Mouse (Mus musculus) adrenal gland, postnatal 4 days (tissue): ENCODE measurements around the gene Enc1. TPM values are rescaled to one million over a fixed set of nuclear protein-coding genes. Genes with fewer than 3 reads are reported as not detected.

ENCODE experiments used
- DNase-seq, 2 experiments: peaks; one replicate each; pipeline ENCODE4 v3.0.0; 2021 to 2022; ENCODE audit warnings: low spot score in 2 of 2, mixed read lengths in 2 of 2
- long read RNA-seq, 2 experiments: library from polyadenylated mRNA; stranded (forward); transcript quantifications; one replicate each; pipeline ENCODE4 v2.0.0; 2021
- total RNA-seq, 2 experiments: library from RNA; stranded (reverse); gene quantifications; 2 replicates each; pipeline ENCODE4 v1.2.3; 2021

The Enc1 gene
- 10 to 100 TPM; 12.8 to 12.9 TPM for total RNA-seq
- long read RNA-seq, experiment 1: 0 reads
- long read RNA-seq, experiment 2, partial matches to known transcripts: 0 of 3 reads
- long read RNA-seq, experiment 2, other reads (novel, unspliced or antisense): 3 of 3 reads

GRCm38 (mm10) chr13:97240965-97241786 is at the start of gene Enc1:
Enc1 (plus strand) TSS chr13:97241105.
- peak; percentile 71 to 77 for DNase-seq

GRCm38 (mm10) chr13:97192649-97193048 is 48.3 kb upstream of the Enc1 start:
- no peak for DNase-seq

- no peak for DNase-seq
Measured at GRCm38 (mm10) chr13:97193420-97193819, 47.5 kb upstream of the Enc1 start.

GRCm38 (mm10) chr13:97196186-97196924 is 44.5 kb upstream of the Enc1 start:
- no peak for DNase-seq

GRCm38 (mm10) chr13:97196925-97197218 is 44.0 kb upstream of the Enc1 start:
- no peak for DNase-seq

GRCm38 (mm10) chr13:97197932-97198562 is 42.9 kb upstream of the Enc1 start, which contains the start of gene Hexb:
Hexb (minus strand) TSS chr13:97198357.
- peak; percentile 78 to 88 for DNase-seq

- no peak for DNase-seq
Measured at GRCm38 (mm10) chr13:97199123-97199522, 41.8 kb upstream of the Enc1 start.

- DNase-seq: no peak
Measured at GRCm38 (mm10) chr13:97201076-97201475, 39.8 kb upstream of the Enc1 start.

GRCm38 (mm10) chr13:97201896-97202295 is 39.0 kb upstream of the Enc1 start:
- no peak for DNase-seq

- peak; percentile 55 to 65 for DNase-seq
Measured at GRCm38 (mm10) chr13:97205052-97205701, 35.7 kb upstream of the Enc1 start.

GRCm38 (mm10) chr13:97206046-97206445 is 34.9 kb upstream of the Enc1 start:
- DNase-seq: no peak

- no peak for DNase-seq
Measured at GRCm38 (mm10) chr13:97207472-97208111, 33.3 kb upstream of the Enc1 start.

- no peak for DNase-seq
Measured at GRCm38 (mm10) chr13:97208112-97208478, 32.8 kb upstream of the Enc1 start.

- DNase-seq: no peak
Measured at GRCm38 (mm10) chr13:97208500-97209010, 32.4 kb upstream of the Enc1 start.

- DNase-seq: no peak
Measured at GRCm38 (mm10) chr13:97214583-97215268, 26.2 kb upstream of the Enc1 start.

GRCm38 (mm10) chr13:97215563-97215962 is 25.3 kb upstream of the Enc1 start:
- no peak for DNase-seq

GRCm38 (mm10) chr13:97216196-97216595 is 24.7 kb upstream of the Enc1 start:
- no peak for DNase-seq

GRCm38 (mm10) chr13:97220022-97220421 is 20.9 kb upstream of the Enc1 start:
- DNase-seq: no peak

GRCm38 (mm10) chr13:97223856-97224255 is 17.0 kb upstream of the Enc1 start:
- DNase-seq: no peak
